8 mouse cellular contexts compared by ENCODE assay signal in the genomic region with DNA sequence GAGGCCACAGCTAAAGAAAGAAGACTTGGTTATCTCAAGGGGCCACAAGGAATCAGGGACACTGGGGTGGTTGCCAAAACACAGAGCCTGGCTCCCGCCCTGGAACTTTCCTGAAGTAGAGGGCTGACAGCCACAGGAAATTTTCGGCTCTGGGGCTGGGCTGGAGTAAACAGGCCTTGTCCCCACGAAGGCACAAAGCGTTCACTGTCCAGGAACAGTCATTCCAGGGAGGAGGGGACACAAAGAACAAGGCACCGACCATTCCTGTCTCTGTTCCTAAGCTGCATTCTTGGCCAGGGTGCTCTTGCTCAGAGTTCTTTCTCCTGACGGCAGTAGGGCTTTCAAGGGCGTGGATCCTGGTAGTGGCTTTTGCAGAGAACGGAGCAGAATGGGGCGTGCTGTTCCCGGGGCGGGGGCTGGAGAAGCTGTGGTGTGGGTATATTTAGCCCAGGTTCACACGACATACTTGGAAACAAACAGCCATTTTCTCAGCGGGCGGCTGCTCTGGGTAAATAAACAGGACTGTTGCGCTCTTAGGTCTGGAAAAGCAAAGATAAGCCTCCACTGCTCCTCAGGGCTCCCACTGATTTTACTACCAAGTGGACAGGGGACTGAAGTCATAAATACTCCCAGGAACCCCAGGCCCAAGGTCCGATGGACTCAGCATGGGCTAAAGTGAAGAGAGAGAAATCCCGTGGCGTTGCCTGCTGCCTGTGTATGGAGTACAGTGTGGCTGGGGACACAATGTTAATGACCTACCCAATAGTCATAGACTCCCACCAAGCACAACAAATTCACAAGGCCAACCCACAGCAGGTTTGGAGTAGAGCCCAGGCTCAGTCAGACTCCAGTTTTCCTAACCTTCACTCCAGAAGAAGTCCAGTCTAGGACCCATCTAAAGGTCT. TPM values are rescaled to one million over a fixed set of nuclear protein-coding genes. Genes with fewer than 3 reads are reported as not detected.
DNase-seq lines count a peak whose midpoint lies in the region; ATAC-seq and TF ChIP-seq lines count a peak whose summit lies in the region.

No protein-coding gene starts in this region.

- H3K36me3 ChIP-seq in embryonic facial prominence, embryonic 12.5 days: peaks cover 24% of the 10 kb centered on the region
- peaks cover 15% of the 10 kb centered on the region for H3K36me3 ChIP-seq in heart, embryonic 14.5 days (ENCODE audit: control insufficient read depth, insufficient read depth, low read length)
- peaks cover 18% of the 10 kb centered on the region for H3K36me3 ChIP-seq in limb, embryonic 15.5 days
- H3K36me3 ChIP-seq in myocyte (ENCODE audit: control insufficient read depth, insufficient read depth): peaks cover 7% of the 10 kb centered on the region

- no peaks in the 10 kb centered on the region; the same call in 1 of the 2 replicates for H3K4me1 ChIP-seq in embryonic facial prominence, embryonic 12.5 days
- H3K4me1 ChIP-seq in heart, embryonic 14.5 days (ENCODE audit: control insufficient read depth in 2 of 2, insufficient read depth in 2 of 2, low read length in 2 of 2): peaks cover 46 to 72% of the 10 kb centered on the region in 2 experiments
- peaks cover 38% of the 10 kb centered on the region for H3K4me1 ChIP-seq in limb, embryonic 15.5 days

- WGBS in embryonic facial prominence, embryonic 12.5 days: 55% methylated on average over 18 of the region's 18 CpGs
- WGBS in heart, embryonic 14.5 days: 4% methylated on average over 18 of the region's 18 CpGs
- 37% methylated on average over 18 of the region's 18 CpGs for WGBS in limb, embryonic 15.5 days

- no peaks in the 10 kb centered on the region for H3K9me3 ChIP-seq in embryonic facial prominence, embryonic 12.5 days
- H3K9me3 ChIP-seq in heart, embryonic 14.5 days (ENCODE audit: control insufficient read depth, low read length): no peaks in the 10 kb centered on the region
- H3K9me3 ChIP-seq in limb, embryonic 15.5 days: no peaks in the 10 kb centered on the region

- peak; percentile 91 to 92 for DNase-seq in adrenal gland, adult (ENCODE audit: inconsistent age in 2 of 2, low spot score in 1 of 2)
- no peak for DNase-seq in adrenal gland, postnatal 4 days (ENCODE audit: low spot score in 2 of 2)
- peak; percentile 81 for DNase-seq in kidney, postnatal 10 days
- no peak for DNase-seq in T-cell, adult 2 months (ENCODE audit: low spot score)

- H3K4me2 ChIP-seq in embryonic facial prominence, embryonic 12.5 days (replicated peaks): 0 out of 2 replicates have a peak overlapping the region, but pooled peaks have one; percentile 5
- H3K4me2 ChIP-seq in heart, embryonic 14.5 days (ENCODE audit: low read length): peak overlapping the region; percentile 57
- H3K4me2 ChIP-seq in limb, embryonic 15.5 days: peak overlapping the region; percentile 0; the same call in 1 of the 2 replicates
- peak overlapping the region; percentile 37 for H3K4me2 ChIP-seq in myocyte (ENCODE audit: low read depth)

- peaks cover 53% of the 10 kb centered on the region for H3K79me2 ChIP-seq in myocyte (ENCODE audit: control insufficient read depth, insufficient read depth)

- no peak overlapping the region for H3K9ac ChIP-seq in embryonic facial prominence, embryonic 12.5 days
- peak overlapping the region; percentile 32 for H3K9ac ChIP-seq in heart, embryonic 14.5 days (ENCODE audit: low read length)
- no peak overlapping the region for H3K9ac ChIP-seq in limb, embryonic 15.5 days

- peak overlapping the region; percentile 69 for H3K27ac ChIP-seq in embryonic facial prominence, embryonic 12.5 days
- H3K27ac ChIP-seq in heart, embryonic 14.5 days (replicated peaks in 1 of 2; ENCODE audit: control insufficient read depth in 1 of 2, insufficient read depth in 1 of 2, low read depth in 2 of 2, low read length in 2 of 2): peak overlapping the region; percentile 98 to 99
- peak overlapping the region; percentile 84 for H3K27ac ChIP-seq in limb, embryonic 15.5 days

- no peak for ATAC-seq in embryonic facial prominence, embryonic 12.5 days (ENCODE audit: insufficient number of reproducible peaks, insufficient read depth, low FRiP score, low TSS enrichment)
- peak; percentile 62 for ATAC-seq in heart, embryonic 14.5 days (ENCODE audit: insufficient number of reproducible peaks, insufficient read depth, low FRiP score, low read depth)
- peak; percentile 62; the same call in 1 of the 2 replicates for ATAC-seq in limb, embryonic 15.5 days (ENCODE audit: insufficient number of reproducible peaks, low FRiP score, low TSS enrichment, low read depth)

- H3ac ChIP-seq in myocyte (ENCODE audit: control insufficient read depth, insufficient read length): no peak overlapping the region

- TF ChIP-seq POLR2A in myocyte (IDR thresholded peaks at IDR 0.05; ENCODE audit: insufficient read length, low read depth): no peak

- H3K4me3 ChIP-seq in embryonic facial prominence, embryonic 12.5 days: no peak overlapping the region
- no peak overlapping the region for H3K4me3 ChIP-seq in heart, embryonic 14.5 days (ENCODE audit: control insufficient read depth in 1 of 2, insufficient read depth in 1 of 2, low read depth in 1 of 2, low read length in 2 of 2)
- H3K4me3 ChIP-seq in limb, embryonic 15.5 days: no peak overlapping the region
- H3K4me3 ChIP-seq in myocyte: no peak overlapping the region

- no peaks in the 10 kb centered on the region for H3K27me3 ChIP-seq in embryonic facial prominence, embryonic 12.5 days
- no peaks in the 10 kb centered on the region for H3K27me3 ChIP-seq in heart, embryonic 14.5 days (ENCODE audit: control insufficient read depth, insufficient read depth, low read length)
- H3K27me3 ChIP-seq in limb, embryonic 15.5 days: no peaks in the 10 kb centered on the region
- no peaks in the 10 kb centered on the region for H3K27me3 ChIP-seq in myocyte (ENCODE audit: control insufficient read depth, insufficient read depth, insufficient read length)

TF ChIP-seq in myocyte, 11 proteins besides CTCF, POLR2A, EP300 and RAD21:
- no peak for TF ChIP-seq E2F4 (IDR thresholded peaks at IDR 0.05; ENCODE audit: insufficient read depth)
- TF ChIP-seq MAX (IDR thresholded peaks at IDR 0.05; ENCODE audit: low read depth): no peak
- no peak for TF ChIP-seq MYOG (IDR thresholded peaks at IDR 0.05; ENCODE audit: control insufficient read depth in 1 of 3, insufficient read depth in 1 of 3, insufficient read length in 2 of 3, low read depth in 2 of 3)
- no peak for TF ChIP-seq REST (IDR thresholded peaks at IDR 0.05; ENCODE audit: insufficient read depth, insufficient read length)
- TF ChIP-seq CEBPB (IDR thresholded peaks at IDR 0.05; ENCODE audit: insufficient read depth, poor library complexity, severe bottlenecking): no peak
- no peak for TF ChIP-seq SRF (IDR thresholded peaks at IDR 0.05; ENCODE audit: control insufficient read depth, insufficient read length, low read depth)
- no peak for TF ChIP-seq TCF3 (IDR thresholded peaks at IDR 0.05; ENCODE audit: insufficient read length, low read depth)
- no peak for TF ChIP-seq POLR2AphosphoS2 (IDR thresholded peaks at IDR 0.05; ENCODE audit: insufficient read length, low read depth)
- no peak for TF ChIP-seq USF1 (IDR thresholded peaks at IDR 0.05; ENCODE audit: low read depth)
- TF ChIP-seq TCF12 (IDR thresholded peaks at IDR 0.05; ENCODE audit: insufficient read depth, poor library complexity, severe bottlenecking): no peak
- TF ChIP-seq MYOD1 (IDR thresholded peaks at IDR 0.05; ENCODE audit: control insufficient read depth in 1 of 3, insufficient read length in 2 of 3, low read depth in 2 of 3): no peak

RNA-seq across cellular contexts. Expression of a gene that starts 31.7 kb away (rescaled TPM):
- total RNA-seq in adrenal gland, postnatal 4 days (2021): 1 to 10 TPM; 4.2 to 4.9 TPM
- polyA plus RNA-seq in embryonic facial prominence, embryonic 12.5 days (2016; fragmentation: Nextera tagmentation; extraction: Ambion mirVana): 14.3 and 14.5 TPM in 2 replicates
- 18.5 and 18.6 TPM in 2 replicates for polyA plus RNA-seq in heart, embryonic 14.5 days (2014; fragmentation: Nextera tagmentation; extraction: Ambion mirVana)
- polyA plus RNA-seq in limb, embryonic 15.5 days (2015; fragmentation: Nextera tagmentation; extraction: Ambion mirVana): 33.9 and 36.2 TPM in 2 replicates
- polyA plus RNA-seq in myocyte (2012; fragmentation: generic; extraction: Trizol): not detected

RNA-seq across cellular contexts. Expression of a gene that starts 45.8 kb away (rescaled TPM):
- total RNA-seq in adrenal gland, postnatal 4 days (2021): 10 to 100 TPM; 63.5 to 64.6 TPM
- 104 and 105 TPM in 2 replicates for polyA plus RNA-seq in embryonic facial prominence, embryonic 12.5 days (2016; fragmentation: Nextera tagmentation; extraction: Ambion mirVana)
- polyA plus RNA-seq in heart, embryonic 14.5 days (2014; fragmentation: Nextera tagmentation; extraction: Ambion mirVana): 59.0 and 68.1 TPM in 2 replicates
- 96.2 and 96.7 TPM in 2 replicates for polyA plus RNA-seq in limb, embryonic 15.5 days (2015; fragmentation: Nextera tagmentation; extraction: Ambion mirVana)
- 57.0 TPM for polyA plus RNA-seq in myocyte (2012; fragmentation: generic; extraction: Trizol)

RNA-seq across cellular contexts. Expression of a gene that starts 49.6 kb away (rescaled TPM):
- total RNA-seq in adrenal gland, postnatal 4 days (2021): 100 to 1,000 TPM; 103 to 129 TPM
- 168 and 170 TPM in 2 replicates for polyA plus RNA-seq in embryonic facial prominence, embryonic 12.5 days (2016; fragmentation: Nextera tagmentation; extraction: Ambion mirVana)
- polyA plus RNA-seq in heart, embryonic 14.5 days (2014; fragmentation: Nextera tagmentation; extraction: Ambion mirVana): 56.8 and 61.1 TPM in 2 replicates
- 167 and 168 TPM in 2 replicates for polyA plus RNA-seq in limb, embryonic 15.5 days (2015; fragmentation: Nextera tagmentation; extraction: Ambion mirVana)
- 59.5 TPM for polyA plus RNA-seq in myocyte (2012; fragmentation: generic; extraction: Trizol)

Comparison
In these comparisons a context has a peak if more than half of its experiments do, and no peak if none do; other contexts are left out.
1. DNase-seq: peak in adrenal gland, adult (2 of 2) and kidney, postnatal 10 days (single experiment); none in adrenal gland, postnatal 4 days (0 of 2) and T-cell, adult 2 months (single experiment).
2. H3K4me2 ChIP-seq: peak in every context shown above with its lines; median percentile 57 in heart, embryonic 14.5 days; 37 in myocyte; 5 in embryonic facial prominence, embryonic 12.5 days; 0 in limb, embryonic 15.5 days.
3. RNA of a gene that starts 31.7 kb away (polyA plus RNA-seq): 33.9 to 36.2 TPM in limb, embryonic 15.5 days, 18.5 to 18.6 TPM in heart, embryonic 14.5 days and 14.3 to 14.5 TPM in embryonic facial prominence, embryonic 12.5 days; not detected in myocyte (single experiment); every median in the first group is over 10 times any median in the second.
4. Peak in every context shown above with its lines, with median percentiles within 50 percentile points of each other: H3K27ac ChIP-seq.